Mouse (Mus musculus): Measurements from ENCODE around the gene Msln. TPM values are rescaled to one million over a fixed set of nuclear protein-coding genes. Genes with fewer than 3 reads are reported as not detected.

Gene Msln
- total and polyA plus RNA-seq, 3 experiments: not detected

DNA sequence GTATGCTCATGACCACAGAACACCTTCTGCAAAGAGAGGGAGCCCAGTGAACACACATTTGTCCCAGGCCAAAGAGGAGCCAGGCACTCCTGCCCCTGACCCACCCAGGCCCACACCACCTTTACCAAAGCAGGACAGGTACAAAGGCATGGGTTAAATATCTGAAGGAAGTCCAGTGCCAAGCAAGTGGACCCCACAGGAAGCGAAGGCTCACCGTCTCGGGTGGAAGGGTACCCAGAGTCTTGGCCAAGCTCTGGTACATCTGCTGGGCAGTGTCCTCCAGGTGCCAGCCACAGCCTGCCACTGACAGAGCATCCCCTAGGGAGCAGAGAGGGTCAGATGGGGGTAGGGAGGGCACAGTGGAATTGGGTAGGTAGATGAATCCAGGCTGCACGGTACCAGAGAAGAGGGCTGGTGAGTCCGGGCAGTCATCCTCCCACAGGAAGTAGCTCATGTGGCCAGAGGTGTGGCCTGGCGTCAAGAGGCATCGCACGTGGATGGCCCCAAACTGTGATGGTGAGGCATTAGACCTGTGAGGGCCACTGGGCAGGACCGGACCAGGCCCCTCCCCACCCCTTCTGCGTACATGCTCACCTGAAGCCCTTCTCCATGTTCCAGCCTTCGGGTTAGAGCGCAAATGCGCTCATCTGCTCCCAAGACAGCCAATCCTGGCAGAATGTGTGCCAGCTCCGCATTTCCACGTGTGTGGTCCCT lies 29.8 kb upstream of the Msln start:
- H3K27ac ChIP-seq (ENCODE audit: control insufficient read depth, low read depth, low read length): no peak overlapping the region
- H3K9ac ChIP-seq (ENCODE audit: control insufficient read depth, low read depth, low read length, poor library complexity, severe bottlenecking): peak overlapping the region; percentile 60; the same call in 1 of the 2 replicates
- H3K79me2 ChIP-seq (ENCODE audit: control insufficient read depth, insufficient read depth, low read length, poor library complexity): no peaks in the 10 kb centered on the region
- TF ChIP-seq CHD2 (IDR thresholded peaks at IDR 0.05; ENCODE audit: low read length) (no peak), CTCF (IDR thresholded peaks at IDR 0.05 in 2 of 3, conservative IDR thresholded peaks at IDR 0.05 in 1 of 3; ENCODE audit: control insufficient read depth in 1 of 3, insufficient read depth in 1 of 3, low read depth in 2 of 3, low read length in 3 of 3, poor library complexity in 1 of 3, severe bottlenecking in 1 of 3) (no peak), BHLHE40 (IDR thresholded peaks at IDR 0.05; ENCODE audit: borderline replicate concordance, low read depth, low read length) (no peak), MAZ (IDR thresholded peaks at IDR 0.05; ENCODE audit: low read depth, low read length) (no peak), JUND (IDR thresholded peaks at IDR 0.05; ENCODE audit: low read depth, low read length) (no peak), KAT2A (conservative IDR thresholded peaks at IDR 0.05; ENCODE audit: low read depth, low read length) (no peak), NRF1 (IDR thresholded peaks at IDR 0.05; ENCODE audit: insufficient read depth, low read depth, low read length, poor library complexity, severe bottlenecking) (no peak), TAL1 (IDR thresholded peaks at IDR 0.05; ENCODE audit: low read length) (no peak), NELFE (IDR thresholded peaks at IDR 0.05; ENCODE audit: low read depth, low read length) (no peak), ETS1 (IDR thresholded peaks at IDR 0.05; ENCODE audit: low read depth, low read length) (no peak), POLR2AphosphoS2 (IDR thresholded peaks at IDR 0.05; ENCODE audit: low read length) (no peak), MYB (IDR thresholded peaks at IDR 0.05; ENCODE audit: low read depth, low read length) (no peak), MAX (IDR thresholded peaks at IDR 0.05; ENCODE audit: low read length) (no peak)
- H3K36me3 ChIP-seq (ENCODE audit: control insufficient read depth in 1 of 2, insufficient read depth in 2 of 2, low read length in 2 of 2): peaks cover 0 to 2% of the 10 kb centered on the region in 2 experiments; a peak in 2 of 4 replicates
- no peak for DNase-seq (ENCODE audit: low read depth, low spot score)
- H3K27me3 ChIP-seq (ENCODE audit: control insufficient read depth in 1 of 2, insufficient read depth in 2 of 2, low read length in 2 of 2): no peaks in the 10 kb centered on the region
- H3K4me3 ChIP-seq (ENCODE audit: control insufficient read depth in 1 of 2, insufficient read depth in 1 of 2, low read depth in 2 of 2, low read length in 2 of 2): no peak overlapping the region; a peak in 1 of 4 replicates
- H3K9me3 ChIP-seq (replicated peaks; ENCODE audit: insufficient read depth, low read length): no peaks in the 10 kb centered on the region
- H3K4me1 ChIP-seq (ENCODE audit: control insufficient read depth in 1 of 2, insufficient read depth in 2 of 2, low read length in 2 of 2): no peaks in the 10 kb centered on the region

DNA sequence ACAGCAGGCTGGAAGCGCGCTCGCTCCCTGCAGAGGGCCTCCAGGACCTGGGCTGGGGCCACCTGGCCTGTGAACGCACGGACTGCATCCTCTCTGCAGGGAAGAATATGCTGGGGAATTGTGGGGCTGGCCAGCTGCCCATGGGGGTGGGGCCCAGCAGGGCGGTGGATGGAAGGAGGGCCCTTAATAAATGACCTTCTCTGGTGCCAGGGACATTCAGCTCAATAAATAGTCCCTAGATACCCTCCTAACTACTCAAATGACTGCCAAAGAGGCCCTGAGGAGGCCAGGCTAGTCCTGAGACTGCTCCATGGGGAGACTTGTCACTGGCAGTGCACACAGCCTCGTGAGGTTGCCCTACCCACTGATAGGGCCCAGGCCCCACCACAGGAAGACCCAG lies 28.9 kb upstream of the Msln start:
- Histone ChIP-seq H3K27me3 (ENCODE audit: control insufficient read depth in 1 of 2, insufficient read depth in 2 of 2, low read length in 2 of 2) (no peaks in the 10 kb centered on the region), H3K4me3 (ENCODE audit: control insufficient read depth in 1 of 2, insufficient read depth in 1 of 2, low read depth in 2 of 2, low read length in 2 of 2) (no peak overlapping the region), H3K9me3 (replicated peaks; ENCODE audit: insufficient read depth, low read length) (no peaks in the 10 kb centered on the region), H3K79me2 (ENCODE audit: control insufficient read depth, insufficient read depth, low read length, poor library complexity) (no peaks in the 10 kb centered on the region), H3K9ac (ENCODE audit: control insufficient read depth, low read depth, low read length, poor library complexity, severe bottlenecking) (no peak overlapping the region), H3K36me3 (ENCODE audit: control insufficient read depth in 1 of 2, insufficient read depth in 2 of 2, low read length in 2 of 2) (peaks cover 0 to 2% of the 10 kb centered on the region in 2 experiments; a peak in 2 of 4 replicates), H3K27ac (ENCODE audit: control insufficient read depth, low read depth, low read length) (no peak overlapping the region), H3K4me1 (ENCODE audit: control insufficient read depth in 1 of 2, insufficient read depth in 2 of 2, low read length in 2 of 2) (no peaks in the 10 kb centered on the region)
- DNase-seq (ENCODE audit: low read depth, low spot score): no peak
- no peak for TF ChIP-seq ZNF384 (IDR thresholded peaks at IDR 0.05; ENCODE audit: low read depth, low read length)

DNA sequence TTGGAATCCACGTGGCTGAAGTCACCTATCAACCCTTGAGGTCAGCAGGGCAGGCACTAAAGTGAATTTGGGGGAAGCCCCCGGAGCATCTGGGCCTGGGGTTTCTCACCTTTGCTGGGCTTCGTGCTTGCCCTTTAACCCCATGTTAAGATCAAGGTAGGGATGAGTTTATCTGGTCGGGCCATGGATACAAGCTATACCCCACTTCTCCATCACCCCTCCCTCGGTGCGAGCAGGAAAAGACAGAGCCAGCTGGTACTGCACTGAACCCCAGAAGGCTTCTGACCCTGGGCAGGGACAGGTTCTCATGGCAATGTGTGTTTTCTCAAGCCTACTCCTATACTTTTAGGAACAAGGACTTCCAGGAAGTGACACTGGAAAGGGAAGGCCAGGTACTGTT lies 27.2 kb upstream of the Msln start:
- no peaks in the 10 kb centered on the region for H3K79me2 ChIP-seq (ENCODE audit: control insufficient read depth, insufficient read depth, low read length, poor library complexity)
- H3K27me3 ChIP-seq (ENCODE audit: control insufficient read depth in 1 of 2, insufficient read depth in 2 of 2, low read length in 2 of 2): no peaks in the 10 kb centered on the region
- H3K4me1 ChIP-seq (ENCODE audit: control insufficient read depth in 1 of 2, insufficient read depth in 2 of 2, low read length in 2 of 2): no peaks in the 10 kb centered on the region
- no peak overlapping the region for H3K9ac ChIP-seq (ENCODE audit: control insufficient read depth, low read depth, low read length, poor library complexity, severe bottlenecking)
- H3K9me3 ChIP-seq (replicated peaks; ENCODE audit: insufficient read depth, low read length): no peaks in the 10 kb centered on the region
- no peak for DNase-seq (ENCODE audit: low read depth, low spot score)
- H3K36me3 ChIP-seq (ENCODE audit: control insufficient read depth in 1 of 2, insufficient read depth in 2 of 2, low read length in 2 of 2): peaks cover 0 to 2% of the 10 kb centered on the region in 2 experiments; a peak in 2 of 4 replicates
- no peak overlapping the region for H3K4me3 ChIP-seq (ENCODE audit: control insufficient read depth in 1 of 2, insufficient read depth in 1 of 2, low read depth in 2 of 2, low read length in 2 of 2)
- no peak overlapping the region for H3K27ac ChIP-seq (ENCODE audit: control insufficient read depth, low read depth, low read length)
- no peak for TF ChIP-seq MAZ (IDR thresholded peaks at IDR 0.05; ENCODE audit: low read depth, low read length)
- TF ChIP-seq MAX (IDR thresholded peaks at IDR 0.05; ENCODE audit: low read length): no peak
- TF ChIP-seq CHD2 (IDR thresholded peaks at IDR 0.05; ENCODE audit: low read length): no peak
- TF ChIP-seq MYC (IDR thresholded peaks at IDR 0.05; ENCODE audit: low read depth, low read length): no peak
- TF ChIP-seq ELF1 (IDR thresholded peaks at IDR 0.05; ENCODE audit: low read depth, low read length): 0 out of 2 replicates have a peak, but pooled peaks have one; percentile 4
- no peak for TF ChIP-seq RCOR1 (IDR thresholded peaks at IDR 0.05; ENCODE audit: low read depth, low read length)
